Mouse (Mus musculus): ENCODE data around the gene Ddx47. TPM values are rescaled to one million over a fixed set of nuclear protein-coding genes. Genes with fewer than 3 reads are reported as not detected.

Gene Ddx47
- total and polyA plus RNA-seq, 2 experiments from 2014 or later: 35.8 to 51.4 TPM

DNA sequence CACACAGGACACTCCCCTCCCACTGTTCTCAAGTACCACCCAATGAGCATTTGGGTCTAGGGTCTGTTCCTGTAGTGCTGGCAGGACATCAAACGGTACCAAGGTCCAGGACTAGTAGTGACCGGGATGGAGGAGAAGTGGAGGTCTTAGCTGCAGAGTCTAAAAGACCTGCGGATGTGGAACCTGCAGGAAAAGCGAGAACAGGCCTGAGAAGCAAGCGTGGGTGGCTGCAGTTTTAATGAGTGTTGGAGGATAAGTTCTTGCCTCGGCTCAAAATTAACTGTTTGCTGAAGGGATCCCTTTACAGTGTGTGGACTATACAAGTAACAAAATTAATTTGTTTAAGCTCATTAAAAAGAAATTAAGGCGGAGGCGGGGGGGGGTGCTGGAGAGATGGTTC, 16.4 kb upstream of the Ddx47 start:
- TF ChIP-seq CTCF (IDR thresholded peaks at IDR 0.05; ENCODE audit: low read depth) (no peak), EP300 (IDR thresholded peaks at IDR 0.05; ENCODE audit: low read depth) (no peak)
- H3K4me1 ChIP-seq (ENCODE audit: control insufficient read depth, insufficient read depth): no peaks in the 10 kb centered on the region
- no peak for ATAC-seq (ENCODE audit: insufficient read depth, low read depth)

GRCm38 (mm10) chr6:134996918-134997317, 14.5 kb upstream of the Ddx47 start:
- no peaks in the 10 kb centered on the region for H3K4me1 ChIP-seq (ENCODE audit: control insufficient read depth, insufficient read depth)
- H3K27ac ChIP-seq (ENCODE audit: low read depth): no peak overlapping the region
- H3K9ac ChIP-seq (replicated peaks; ENCODE audit: low read depth, low read length): no peak overlapping the region
- WGBS: 81% methylated on average over 2 of the region's 2 CpGs
- no peaks in the 10 kb centered on the region for H3K27me3 ChIP-seq (ENCODE audit: control insufficient read depth, insufficient read depth, low read length)
- DNase-seq (ENCODE audit: low spot score) (no peak), ATAC-seq (ENCODE audit: insufficient read depth, low read depth) (no peak)
- H3K36me3 ChIP-seq (replicated peaks; ENCODE audit: control insufficient read depth, insufficient read depth, low read length): no peaks in the 10 kb centered on the region
- H3K4me2 ChIP-seq (ENCODE audit: low read depth, low read length): no peak overlapping the region
- no peaks in the 10 kb centered on the region for H3K9me3 ChIP-seq (replicated peaks; ENCODE audit: control insufficient read depth, low read length)
- no peak for TF ChIP-seq CTCF (IDR thresholded peaks at IDR 0.05; ENCODE audit: low read depth)
- no peak for TF ChIP-seq EP300 (IDR thresholded peaks at IDR 0.05; ENCODE audit: low read depth)
- no peak overlapping the region for H3K4me3 ChIP-seq (ENCODE audit: low read depth, low read length)

More for the DNA sequence above, 16.4 kb upstream of the Ddx47 start:
- Histone ChIP-seq H3K9ac (replicated peaks; ENCODE audit: low read depth, low read length) (no peak overlapping the region), H3K27me3 (ENCODE audit: control insufficient read depth, insufficient read depth, low read length) (no peaks in the 10 kb centered on the region), H3K4me2 (ENCODE audit: low read depth, low read length) (no peak overlapping the region), H3K27ac (ENCODE audit: low read depth) (no peak overlapping the region), H3K4me3 (ENCODE audit: low read depth, low read length) (no peak overlapping the region), H3K36me3 (replicated peaks; ENCODE audit: control insufficient read depth, insufficient read depth, low read length) (no peaks in the 10 kb centered on the region), H3K9me3 (replicated peaks; ENCODE audit: control insufficient read depth, low read length) (no peaks in the 10 kb centered on the region)
- 67% methylated on average over 8 of the region's 8 CpGs for WGBS
- DNase-seq (ENCODE audit: low spot score): no peak

GRCm38 (mm10) chr6:134998076-134998475, 13.3 kb upstream of the Ddx47 start:
- H3K9ac ChIP-seq (replicated peaks; ENCODE audit: low read depth, low read length): no peak overlapping the region
- no peaks in the 10 kb centered on the region for H3K4me1 ChIP-seq (ENCODE audit: control insufficient read depth, insufficient read depth)
- H3K4me2 ChIP-seq (ENCODE audit: low read depth, low read length): no peak overlapping the region
- H3K27me3 ChIP-seq (ENCODE audit: control insufficient read depth, insufficient read depth, low read length): no peaks in the 10 kb centered on the region
- no peak for TF ChIP-seq EP300 (IDR thresholded peaks at IDR 0.05; ENCODE audit: low read depth)
- TF ChIP-seq CTCF (IDR thresholded peaks at IDR 0.05; ENCODE audit: low read depth): no peak
- H3K4me3 ChIP-seq (ENCODE audit: low read depth, low read length): no peak overlapping the region
- no peak for ATAC-seq (ENCODE audit: insufficient read depth, low read depth)
- H3K9me3 ChIP-seq (replicated peaks; ENCODE audit: control insufficient read depth, low read length): no peaks in the 10 kb centered on the region
- H3K36me3 ChIP-seq (replicated peaks; ENCODE audit: control insufficient read depth, insufficient read depth, low read length): no peaks in the 10 kb centered on the region
- WGBS: 82% methylated on average over 8 of the region's 8 CpGs
- H3K27ac ChIP-seq (ENCODE audit: low read depth): no peak overlapping the region
- no peak for DNase-seq (ENCODE audit: low spot score)

GRCm38 (mm10) chr6:134998781-134999180, 12.6 kb upstream of the Ddx47 start:
- 61% methylated on average over 3 of the region's 3 CpGs for WGBS
- DNase-seq (ENCODE audit: low spot score): no peak
- no peaks in the 10 kb centered on the region for H3K27me3 ChIP-seq (ENCODE audit: control insufficient read depth, insufficient read depth, low read length)
- no peak for ATAC-seq (ENCODE audit: insufficient read depth, low read depth)
- no peak for TF ChIP-seq EP300 (IDR thresholded peaks at IDR 0.05; ENCODE audit: low read depth)
- TF ChIP-seq CTCF (IDR thresholded peaks at IDR 0.05; ENCODE audit: low read depth): no peak
- H3K4me3 ChIP-seq (ENCODE audit: low read depth, low read length): no peak overlapping the region
- no peaks in the 10 kb centered on the region for H3K4me1 ChIP-seq (ENCODE audit: control insufficient read depth, insufficient read depth)
- H3K4me2 ChIP-seq (ENCODE audit: low read depth, low read length): no peak overlapping the region
- H3K27ac ChIP-seq (ENCODE audit: low read depth): no peak overlapping the region
- H3K9ac ChIP-seq (replicated peaks; ENCODE audit: low read depth, low read length): no peak overlapping the region
- H3K9me3 ChIP-seq (replicated peaks; ENCODE audit: control insufficient read depth, low read length): no peaks in the 10 kb centered on the region
- no peaks in the 10 kb centered on the region for H3K36me3 ChIP-seq (replicated peaks; ENCODE audit: control insufficient read depth, insufficient read depth, low read length)

DNA sequence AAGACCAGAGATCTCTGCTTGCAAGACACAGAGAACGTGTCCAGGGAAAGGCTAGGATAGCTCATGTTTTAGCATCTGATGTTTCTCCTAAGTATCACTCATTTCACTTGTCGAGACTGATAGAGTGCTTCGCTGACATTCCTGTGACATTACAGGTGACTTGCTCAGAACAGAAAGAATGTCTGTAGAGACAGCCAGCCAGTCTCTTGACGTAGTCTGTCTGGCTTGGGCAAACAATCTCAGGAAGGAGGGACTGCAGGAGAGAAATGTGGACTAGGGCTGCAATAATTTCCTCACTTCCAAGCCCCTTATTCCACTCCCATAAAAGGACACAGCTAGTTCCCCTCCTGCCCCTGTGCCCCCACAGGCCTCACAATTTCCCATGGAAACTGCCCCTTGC, 11.1 kb upstream of the Ddx47 start:
- Histone ChIP-seq H3K4me1 (ENCODE audit: control insufficient read depth, insufficient read depth) (no peaks in the 10 kb centered on the region), H3K4me2 (ENCODE audit: low read depth, low read length) (no peak overlapping the region), H3K9me3 (replicated peaks; ENCODE audit: control insufficient read depth, low read length) (no peaks in the 10 kb centered on the region), H3K9ac (replicated peaks; ENCODE audit: low read depth, low read length) (no peak overlapping the region), H3K36me3 (replicated peaks; ENCODE audit: control insufficient read depth, insufficient read depth, low read length) (no peaks in the 10 kb centered on the region), H3K4me3 (ENCODE audit: low read depth, low read length) (no peak overlapping the region), H3K27me3 (ENCODE audit: control insufficient read depth, insufficient read depth, low read length) (no peaks in the 10 kb centered on the region), H3K27ac (ENCODE audit: low read depth) (no peak overlapping the region)
- no peak for ATAC-seq (ENCODE audit: insufficient read depth, low read depth)
- no peak for DNase-seq (ENCODE audit: low spot score)
- WGBS: 27% methylated on average over 4 of the region's 4 CpGs
- TF ChIP-seq EP300 (IDR thresholded peaks at IDR 0.05; ENCODE audit: low read depth): no peak
- TF ChIP-seq CTCF (IDR thresholded peaks at IDR 0.05; ENCODE audit: low read depth): no peak

- no peak for TF ChIP-seq EP300 (IDR thresholded peaks at IDR 0.05; ENCODE audit: low read depth)
- no peak for TF ChIP-seq CTCF (IDR thresholded peaks at IDR 0.05; ENCODE audit: low read depth)
- no peak for ATAC-seq (ENCODE audit: insufficient read depth, low read depth)
Observed at GRCm38 (mm10) chr6:135001991-135002390, 9.4 kb upstream of the Ddx47 start.

More at GRCm38 (mm10) chr6:135001991-135002390, 9.4 kb upstream of the Ddx47 start:
- no peak overlapping the region for H3K27ac ChIP-seq (ENCODE audit: low read depth)
- no peak overlapping the region for H3K9ac ChIP-seq (replicated peaks; ENCODE audit: low read depth, low read length)
- no peaks in the 10 kb centered on the region for H3K36me3 ChIP-seq (replicated peaks; ENCODE audit: control insufficient read depth, insufficient read depth, low read length)
- 85% methylated on average over 4 of the region's 4 CpGs for WGBS
- no peak overlapping the region for H3K4me2 ChIP-seq (ENCODE audit: low read depth, low read length)
- DNase-seq (ENCODE audit: low spot score): no peak
- H3K4me1 ChIP-seq (ENCODE audit: control insufficient read depth, insufficient read depth): no peaks in the 10 kb centered on the region
- H3K4me3 ChIP-seq (ENCODE audit: low read depth, low read length): no peak overlapping the region
- H3K9me3 ChIP-seq (replicated peaks; ENCODE audit: control insufficient read depth, low read length): no peaks in the 10 kb centered on the region
- no peaks in the 10 kb centered on the region for H3K27me3 ChIP-seq (ENCODE audit: control insufficient read depth, insufficient read depth, low read length)
